Mouse (Mus musculus) liver, embryonic 14.5 days (tissue): ENCODE measurements around the gene Itgb3bp. TPM values are rescaled to one million over a fixed set of nuclear protein-coding genes. Genes with fewer than 3 reads are reported as not detected.

Experiments
- ATAC-seq: fragments of 200-750 bp; cut with Nextera tagmentation; 2 replicates; pipeline ENCODE4 v1.8.0; 2017; ENCODE audit warnings: moderate number of reproducible peaks, mild to moderate bottlenecking, moderate library complexity; ENCODE audit not compliant: insufficient read depth
- DNase-seq, 3 experiments: peaks; one replicate each; pipeline ENCODE4 v3.0.0-alpha.2; 2012 to 2013; ENCODE audit warnings: low read depth in 3 of 3, low spot score in 3 of 3
- H3K27ac ChIP-seq: fragments of 300-500 bp; sonication (generic); 2 replicates; pipeline ENCODE4 v1.5.1; 2014; ENCODE audit warnings: moderate library complexity, mild to moderate bottlenecking, control low read depth, inconsistent platforms
- H3K27me3 ChIP-seq: fragments of 300-500 bp; sonication (generic); 2 replicates; pipeline ENCODE4 v1.6.1; 2014; ENCODE audit warnings: mild to moderate bottlenecking, low read length, moderate library complexity; ENCODE audit not compliant: control insufficient read depth, insufficient read depth
- H3K36me3 ChIP-seq: fragments of 300-500 bp; sonication (generic); replicated peaks from 2 replicates; pipeline ENCODE4 v1.6.1; 2014; ENCODE audit warnings: low read depth; ENCODE audit not compliant: control insufficient read depth, insufficient read depth
- H3K4me1 ChIP-seq, 2 experiments: fragments of 200-500 bp in 1 of 2; fragments of 300-500 bp in 1 of 2; sonication (generic) in 1 of 2; replicated peaks; 2 replicates each; pipeline ENCODE4 v1.6.1; 2012 to 2014; ENCODE audit warnings: antibody characterized with exemption in 1 of 2, inconsistent platforms in 1 of 2, low read length in 1 of 2; ENCODE audit not compliant: control insufficient read depth in 2 of 2, insufficient read depth in 2 of 2
- H3K4me2 ChIP-seq: fragments of 300-500 bp; sonication (generic); 2 replicates; pipeline ENCODE4 v1.6.1; 2014; ENCODE audit warnings: low read depth, mild to moderate bottlenecking, control low read depth, moderate library complexity
- H3K4me3 ChIP-seq, 2 experiments: fragments of 200-500 bp in 1 of 2; fragments of 300-500 bp in 1 of 2; sonication (generic) in 1 of 2; 2 replicates each; pipeline ENCODE4 v1.5.1; 2012 to 2014; ENCODE audit warnings: low read depth in 2 of 2, low read length in 2 of 2, mild to moderate bottlenecking in 2 of 2, control low read depth in 1 of 2, inconsistent platforms in 1 of 2, moderate library complexity in 1 of 2; ENCODE audit not compliant: insufficient read depth in 1 of 2
- H3K9ac ChIP-seq: fragments of 300-500 bp; sonication (generic); replicated peaks from 2 replicates; pipeline ENCODE4 v1.6.1; 2014; ENCODE audit warnings: mild to moderate bottlenecking, control low read depth, moderate library complexity
- H3K9me3 ChIP-seq: fragments of 300-500 bp; sonication (generic); 2 replicates; pipeline ENCODE4 v1.6.1; 2016; ENCODE audit warnings: low read length, mixed read lengths; ENCODE audit not compliant: control insufficient read depth
- CTCF ChIP-seq: IDR thresholded peaks from 2 replicates; pipeline ENCODE4 v1.5.1; 2016; ENCODE audit warnings: antibody characterized with exemption, low read depth, control low read depth
- EP300 ChIP-seq: IDR thresholded peaks from 2 replicates; pipeline ENCODE4 v1.6.1; 2016; ENCODE audit warnings: antibody characterized with exemption, low read depth
- WGBS: fragments of 180-500 bp; shearing (Covaris S2); extraction: QIAGEN DNeasy Blood & Tissue Kit; methylation state at CpG from one replicate; pipeline ENCODE4 v1.1.7; 2014; ENCODE audit not compliant: insufficient replicate concordance; 5-methylcytosine and 5-hydroxymethylcytosine counted together
- polyA plus RNA-seq, 2 experiments: library from polyadenylated mRNA; depleted of rRNA in 1 of 2; stranded (reverse) in 1 of 2; unstranded in 1 of 2; fragments of >200 nt; fragmentation: Nextera tagmentation in 1 of 2; extraction: Ambion mirVana in 1 of 2; gene quantifications; 2 replicates each; pipeline versions ENCODE4 v1.2.1 to v1.2.3; 2012 to 2014

The Itgb3bp gene
- polyA plus RNA-seq, 2 experiments: 4.6 to 24.8 TPM

- Histone ChIP-seq H3K27me3 (no peaks in the 10 kb centered on the region), H3K36me3 (no peaks in the 10 kb centered on the region), H3K4me2 (no peak overlapping the region), H3K9me3 (no peaks in the 10 kb centered on the region), H3K4me3 (no peak overlapping the region), H3K4me1 (no peaks in the 10 kb centered on the region), H3K9ac (no peak overlapping the region), H3K27ac (no peak overlapping the region)
- no peak for DNase-seq
- TF ChIP-seq EP300 (no peak), CTCF (peak; percentile 27; the same call in 1 of the 2 replicates)
- no peak for ATAC-seq
Measured at GRCm38 (mm10) chr4:99881882-99882281, 47.7 kb downstream of the Itgb3bp start.

GRCm38 (mm10) chr4:99829094-99830073, 100.2 kb downstream of the Itgb3bp start, which contains the start of gene Efcab7:
Efcab7 (plus strand) TSS chr4:99829198.
- peak; percentile 93 for ATAC-seq
- no peak for TF ChIP-seq CTCF
- no peak for TF ChIP-seq EP300
- WGBS: under 1% methylated on average over 48 of the region's 48 CpGs

GRCm38 (mm10) chr4:99828739-99829093, 100.9 kb downstream of the Itgb3bp start:
- no peak; the same call in 1 of the 2 replicates for ATAC-seq
- 1% methylated on average over 7 of the region's 7 CpGs for WGBS

More at GRCm38 (mm10) chr4:99829094-99830073, 100.2 kb downstream of the Itgb3bp start, which contains the start of gene Efcab7:
- Histone ChIP-seq H3K27me3 (no peaks in the 10 kb centered on the region), H3K9ac (peak within 1 kb of the TSS; percentile 71), H3K4me2 (peak within 1 kb of the TSS; percentile 87), H3K9me3 (no peaks in the 10 kb centered on the region), H3K4me1 (0 out of 4 replicates have a peak, but pooled peaks cover 0 to 4% of the 10 kb centered on the region in 2 experiments), H3K27ac (peak within 1 kb of the TSS; percentile 50), H3K36me3 (no peaks in the 10 kb centered on the region), H3K4me3 (peak within 1 kb of the TSS; percentile 68 to 100)
- peak; percentile 72 to 77 (median 77) for DNase-seq

GRCm38 (mm10) chr4:99828337-99828736, 101.3 kb downstream of the Itgb3bp start:
- Histone ChIP-seq H3K9me3 (no peaks in the 10 kb centered on the region), H3K36me3 (no peaks in the 10 kb centered on the region), H3K4me3 (peak overlapping the region in 1 of 2 experiments; percentile 68; a peak in 2 of 4 replicates), H3K4me2 (peak overlapping the region; percentile 87), H3K27ac (no peak overlapping the region), H3K27me3 (no peaks in the 10 kb centered on the region), H3K4me1 (0 out of 4 replicates have a peak, but pooled peaks cover 0 to 4% of the 10 kb centered on the region in 2 experiments), H3K9ac (peak overlapping the region; percentile 71)
- ATAC-seq (no peak), DNase-seq (no peak)
- TF ChIP-seq CTCF: no peak
- no peak for TF ChIP-seq EP300
- WGBS: 46% methylated on average over 4 of the region's 4 CpGs

More at GRCm38 (mm10) chr4:99828739-99829093, 100.9 kb downstream of the Itgb3bp start:
- no peak for TF ChIP-seq EP300
- Histone ChIP-seq H3K9ac (peak overlapping the region; percentile 71), H3K4me1 (0 out of 4 replicates have a peak, but pooled peaks cover 0 to 4% of the 10 kb centered on the region in 2 experiments), H3K27ac (no peak overlapping the region), H3K4me2 (peak overlapping the region; percentile 87), H3K36me3 (no peaks in the 10 kb centered on the region), H3K4me3 (peak overlapping the region; percentile 68 to 100), H3K27me3 (no peaks in the 10 kb centered on the region), H3K9me3 (no peaks in the 10 kb centered on the region)
- DNase-seq: no peak
